Mouse (Mus musculus) E14TG2a.4 (cell line): Measurements from ENCODE around the gene Eme1.
A peak's percentile ranks its signal among the peaks of the same experiment; 100 is the strongest.

Experiments
- CTCF ChIP-seq: conservative IDR thresholded peaks from 2 replicates; pipeline ENCODE4 v1.5.1; 2014; ENCODE audit warnings: low read length
- NANOG ChIP-seq: IDR thresholded peaks from 2 replicates; pipeline ENCODE4 v1.6.1; 2014; ENCODE audit warnings: borderline replicate concordance, low read length, mixed read lengths
- POU5F1 ChIP-seq: IDR thresholded peaks from 2 replicates; pipeline ENCODE4 v1.6.1; 2014; ENCODE audit warnings: low read length, borderline replicate concordance

- TF ChIP-seq CTCF (peak; percentile 81), NANOG (no peak), POU5F1 (no peak)
These were observed 43.4 kb upstream of the Eme1 start for GRCm38 (mm10) chr11:94697140-94697539.
